Mouse (Mus musculus) liver, embryonic 16.5 days (tissue): ENCODE data around the gene Opn1sw. TPM values are rescaled to one million over a fixed set of nuclear protein-coding genes. Genes with fewer than 3 reads are reported as not detected.
"Not testable (repeated sequence)": the region's sequence is repeated elsewhere in the genome, so short reads cannot be mapped to it uniquely, and the experiment has no call there.

Experiments
- ATAC-seq: fragments of 200-750 bp; cut with Nextera tagmentation; 2 replicates; pipeline ENCODE4 v1.8.0; 2017; ENCODE audit warnings: low read depth, mild to moderate bottlenecking, moderate number of reproducible peaks, moderate library complexity
- H3K27ac ChIP-seq: fragments of 300-500 bp; sonication (generic); 2 replicates; pipeline ENCODE4 v1.5.1; 2014; ENCODE audit warnings: mild to moderate bottlenecking, low read length
- H3K27me3 ChIP-seq: fragments of 300-500 bp; sonication (generic); 2 replicates; pipeline ENCODE4 v1.6.1; 2014; ENCODE audit warnings: low read depth, low read length, mixed read lengths; ENCODE audit not compliant: control insufficient read depth, insufficient read depth
- H3K36me3 ChIP-seq: fragments of 300-500 bp; sonication (generic); 2 replicates; pipeline ENCODE4 v1.6.1; 2014; ENCODE audit warnings: mild to moderate bottlenecking; ENCODE audit not compliant: control insufficient read depth, insufficient read depth
- H3K4me1 ChIP-seq: fragments of 300-500 bp; sonication (generic); 2 replicates; pipeline ENCODE4 v1.6.1; 2014; ENCODE audit warnings: low read depth, low read length, mixed read lengths; ENCODE audit not compliant: control insufficient read depth
- H3K4me2 ChIP-seq: fragments of 300-500 bp; sonication (generic); 2 replicates; pipeline ENCODE4 v1.6.1; 2014; ENCODE audit warnings: low read depth, low read length, mixed read lengths
- H3K4me3 ChIP-seq: fragments of 300-500 bp; sonication (generic); 2 replicates; pipeline ENCODE4 v1.5.1; 2014; ENCODE audit warnings: low read depth, mild to moderate bottlenecking, low read length
- H3K9ac ChIP-seq: fragments of 300-500 bp; sonication (generic); 2 replicates; pipeline ENCODE4 v1.6.1; 2014; ENCODE audit warnings: low read depth, low read length
- H3K9me3 ChIP-seq: fragments of 300-500 bp; sonication (generic); replicated peaks from 2 replicates; pipeline ENCODE4 v1.6.1; 2016; ENCODE audit warnings: low read length; ENCODE audit not compliant: control insufficient read depth
- WGBS: fragments of 180-500 bp; shearing (Covaris S2); extraction: QIAGEN DNeasy Blood & Tissue Kit; methylation state at CpG from one replicate; pipeline ENCODE4 v1.1.7; 2014; ENCODE audit not compliant: insufficient replicate concordance; 5-methylcytosine and 5-hydroxymethylcytosine counted together
- polyA plus RNA-seq: library from polyadenylated mRNA; unstranded; fragments of >200 nt; fragmentation: Nextera tagmentation; extraction: Ambion mirVana; gene quantifications from 2 replicates; pipeline ENCODE4 v1.2.1, GENCODE M21; 2015

Gene Opn1sw
- polyA plus RNA-seq, 1 experiment from 2014 or later: 0.07 TPM

DNA sequence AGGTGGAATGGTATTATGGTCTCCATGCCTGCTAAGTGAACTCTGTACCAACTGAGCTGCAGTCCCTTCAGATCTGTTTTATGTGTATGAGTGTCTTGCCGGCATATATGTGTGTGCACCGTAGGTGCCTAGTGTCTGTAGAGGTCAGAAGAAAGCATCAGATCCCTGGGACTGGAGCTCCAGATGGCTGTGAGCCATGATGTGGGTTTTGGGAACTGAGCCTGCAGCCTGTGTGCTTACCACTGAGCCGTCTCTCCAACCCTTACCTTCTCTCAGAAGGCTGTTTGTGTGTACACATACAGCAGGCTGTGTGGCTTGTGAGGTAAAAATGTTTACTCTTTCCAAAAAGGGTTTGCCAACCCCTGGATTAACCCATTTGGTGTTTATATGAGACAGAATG lies 28.9 kb downstream of the Opn1sw start:
- Histone ChIP-seq H3K4me2 (no peak overlapping the region), H3K36me3 (peaks cover 9% of the 10 kb centered on the region), H3K4me3 (no peak overlapping the region), H3K9ac (no peak overlapping the region), H3K9me3 (no peaks in the 10 kb centered on the region), H3K27ac (no peak overlapping the region), H3K27me3 (no peaks in the 10 kb centered on the region), H3K4me1 (no peaks in the 10 kb centered on the region; the same call in 1 of the 2 replicates)
- ATAC-seq: no peak
- WGBS: 80% methylated on average over 3 of the region's 3 CpGs

DNA sequence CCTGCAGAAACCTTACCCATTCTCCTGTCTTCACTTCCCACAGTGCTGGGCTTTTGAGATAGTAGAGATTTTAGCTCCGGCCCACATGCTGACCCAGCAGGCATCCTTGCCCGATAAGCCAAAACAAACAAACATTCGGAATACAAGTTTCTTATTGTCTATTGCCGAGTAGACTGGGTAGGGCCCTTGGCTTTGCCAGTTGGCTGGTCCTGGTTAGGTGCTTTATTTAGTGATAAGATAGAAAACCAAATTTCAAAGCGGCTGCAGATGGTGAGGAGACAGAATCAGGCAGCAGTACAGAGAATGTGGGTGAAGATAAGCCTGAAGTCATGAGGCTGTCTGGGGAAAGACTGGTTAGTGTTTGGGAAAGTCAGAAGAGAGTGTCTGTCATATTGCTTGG lies 35.5 kb downstream of the Opn1sw start:
- peak; percentile 11; the same call in 1 of the 2 replicates for ATAC-seq
- Histone ChIP-seq H3K4me3 (no peak overlapping the region), H3K4me2 (peak overlapping the region; percentile 36), H3K36me3 (peaks cover 7% of the 10 kb centered on the region; the same call in 1 of the 2 replicates), H3K27me3 (no peaks in the 10 kb centered on the region), H3K27ac (no peak overlapping the region), H3K9ac (no peak overlapping the region), H3K4me1 (peaks cover 18% of the 10 kb centered on the region), H3K9me3 (no peaks in the 10 kb centered on the region)
- 19% methylated on average over 5 of the region's 5 CpGs for WGBS

DNA sequence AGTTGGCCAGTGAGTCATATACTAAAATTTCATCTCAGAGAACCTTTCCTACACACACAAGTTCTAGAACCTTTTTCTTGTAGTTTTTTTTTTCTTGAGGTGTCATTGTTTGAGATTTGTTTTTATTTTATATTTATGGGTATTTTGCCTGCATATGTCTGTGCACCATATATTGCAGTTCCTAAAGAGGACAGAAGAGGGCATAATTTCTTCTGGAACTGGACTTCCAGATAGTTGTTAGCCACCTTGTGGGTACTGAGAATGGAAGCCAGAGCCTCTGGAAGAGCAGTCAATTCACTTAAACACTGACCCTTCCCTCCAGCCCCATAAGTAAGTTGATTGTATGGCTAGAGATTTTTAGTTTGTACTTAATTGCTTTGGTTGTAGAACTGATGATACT lies 36.7 kb downstream of the Opn1sw start:
- Histone ChIP-seq H3K27me3 (no peaks in the 10 kb centered on the region), H3K9me3 (no peaks in the 10 kb centered on the region), H3K4me3 (no peak overlapping the region), H3K4me1 (peaks cover 22% of the 10 kb centered on the region), H3K9ac (no peak overlapping the region), H3K36me3 (peaks cover 2% of the 10 kb centered on the region; the same call in 1 of the 2 replicates), H3K27ac (no peak overlapping the region), H3K4me2 (no peak overlapping the region)
- no peak for ATAC-seq

DNA sequence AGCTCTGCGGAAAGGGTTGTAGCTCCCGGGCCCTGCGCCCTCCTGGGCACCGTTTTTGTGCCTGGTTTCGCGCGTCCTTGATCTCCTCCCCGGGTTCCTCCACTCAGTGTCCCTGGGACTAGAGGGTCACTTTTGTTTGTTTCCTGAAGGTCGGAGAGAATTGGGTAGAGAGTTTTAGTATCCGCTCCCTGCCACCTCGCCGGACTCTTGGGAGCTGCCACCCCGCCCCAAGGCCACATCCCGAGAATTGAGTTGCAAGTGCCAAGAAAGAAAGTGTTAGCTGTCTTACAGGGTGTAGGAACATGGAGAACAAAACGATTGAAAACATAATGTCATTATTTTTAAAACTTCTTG lies 39.9 kb downstream of the Opn1sw start:
- no peaks in the 10 kb centered on the region for H3K9me3 ChIP-seq
- H3K4me3 ChIP-seq: peak overlapping the region; percentile 90
- H3K36me3 ChIP-seq: no peaks in the 10 kb centered on the region
- peak overlapping the region; percentile 92 for H3K4me2 ChIP-seq
- WGBS: 0% methylated on average over 15 of the region's 15 CpGs
- H3K27ac ChIP-seq: peak overlapping the region; percentile 70
- H3K4me1 ChIP-seq: peaks cover 21% of the 10 kb centered on the region
- peak overlapping the region; percentile 87 for H3K9ac ChIP-seq
- peak; percentile 1 for ATAC-seq
- no peaks in the 10 kb centered on the region for H3K27me3 ChIP-seq

DNA sequence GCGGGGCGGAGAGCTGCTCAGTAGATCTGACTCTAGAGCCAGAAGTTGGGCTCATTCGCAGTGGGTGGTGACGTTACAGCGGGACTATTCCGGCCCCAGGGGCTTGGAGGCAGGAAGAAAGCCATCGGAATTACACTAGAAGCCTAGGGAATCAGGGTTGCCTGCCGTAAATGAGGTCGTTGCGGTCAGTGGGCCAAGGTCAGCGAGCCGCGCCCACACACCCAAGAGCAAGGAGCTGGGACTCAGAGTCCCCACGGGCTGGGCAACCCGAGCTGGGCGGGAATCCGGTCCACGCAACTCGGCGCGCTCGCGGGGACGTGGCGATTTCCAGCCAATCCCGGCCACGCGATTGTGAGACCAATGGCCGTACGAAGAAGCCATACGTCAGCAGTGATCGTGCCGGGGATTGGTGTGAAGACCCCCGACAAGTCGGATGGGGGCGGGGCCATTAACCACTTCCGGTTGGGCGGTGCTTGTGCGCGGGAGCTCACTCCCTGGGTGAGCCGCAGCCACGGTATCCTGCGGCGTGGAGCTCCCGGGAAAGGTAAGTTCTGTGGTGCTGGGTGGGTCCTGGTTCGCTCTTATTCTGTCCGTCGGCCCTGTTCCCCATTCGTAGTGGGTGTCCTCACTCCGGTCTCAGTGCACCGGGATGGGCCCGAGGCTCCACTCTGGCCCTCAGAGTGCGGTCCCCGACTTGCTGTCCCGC lies 40.5 kb downstream of the Opn1sw start, which contains the start of gene Calu:
Gene Calu, plus strand, starts transcription at position 405 of the 706 bp plus-strand sequence.
- peak within 1 kb of the TSS; percentile 92 for H3K4me2 ChIP-seq
- peak within 1 kb of the TSS; percentile 84 for H3K27ac ChIP-seq
- H3K4me3 ChIP-seq: peak within 1 kb of the TSS; percentile 90
- peak; percentile 97 for ATAC-seq
- no peaks in the 10 kb centered on the region for H3K27me3 ChIP-seq
- peaks cover 15% of the 10 kb centered on the region for H3K4me1 ChIP-seq
- under 1% methylated on average over 55 of the region's 55 CpGs for WGBS
- H3K36me3 ChIP-seq: no peaks in the 10 kb centered on the region
- peak within 1 kb of the TSS; percentile 87 for H3K9ac ChIP-seq
- no peaks in the 10 kb centered on the region for H3K9me3 ChIP-seq

DNA sequence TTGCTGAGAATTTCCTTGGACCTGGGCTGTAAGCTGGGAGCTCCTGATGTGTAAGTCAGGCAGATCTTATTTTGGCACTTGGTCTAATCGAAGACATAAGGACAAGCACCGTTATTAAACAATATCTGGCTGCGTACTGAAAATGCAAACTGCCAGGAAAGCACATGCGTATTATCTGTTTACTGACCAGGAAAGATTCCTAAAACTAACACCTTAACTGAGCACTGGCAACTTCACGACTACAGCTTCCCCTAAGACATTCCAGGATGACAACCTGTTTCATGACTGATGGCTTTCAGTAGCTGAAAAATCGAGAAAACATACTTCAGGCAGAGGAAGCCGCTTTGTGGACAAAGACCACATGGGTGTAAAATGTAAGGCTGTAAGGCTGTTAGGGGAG lies 41.1 kb downstream of the Opn1sw start:
- H3K4me1 ChIP-seq: peaks cover 11% of the 10 kb centered on the region
- no peak for ATAC-seq
- H3K4me2 ChIP-seq: peak overlapping the region; percentile 92
- H3K4me3 ChIP-seq: peak overlapping the region; percentile 90
- H3K27ac ChIP-seq: peak overlapping the region; percentile 84
- no peaks in the 10 kb centered on the region for H3K27me3 ChIP-seq
- peak overlapping the region; percentile 80 for H3K9ac ChIP-seq
- H3K36me3 ChIP-seq: no peaks in the 10 kb centered on the region
- 41% methylated on average over 7 of the region's 7 CpGs for WGBS
- H3K9me3 ChIP-seq: no peaks in the 10 kb centered on the region

DNA sequence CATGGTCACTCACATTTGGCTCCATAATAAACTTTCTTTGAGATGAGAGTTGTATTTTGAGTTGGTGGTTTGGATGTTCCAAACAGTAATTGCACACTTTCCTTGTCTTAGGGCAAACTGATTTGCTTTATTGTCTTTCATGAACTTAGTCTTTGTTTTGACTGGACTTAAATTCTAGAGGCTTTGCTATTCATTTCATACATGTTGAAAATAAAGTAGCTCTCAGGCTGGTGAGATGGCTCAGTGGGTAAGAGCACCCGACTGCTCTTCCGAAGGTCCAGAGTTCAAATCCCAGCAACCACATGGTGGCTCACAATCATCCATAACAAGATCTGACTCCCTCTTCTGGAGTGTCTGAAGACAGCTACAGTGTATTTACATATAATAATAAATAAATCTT lies 41.8 kb downstream of the Opn1sw start:
- not testable (repeated sequence) for H3K4me3 ChIP-seq, ATAC-seq, H3K9me3 ChIP-seq, H3K27me3 ChIP-seq, H3K4me2 ChIP-seq, H3K9ac ChIP-seq, H3K27ac ChIP-seq, H3K36me3 ChIP-seq
- WGBS: 84% methylated on average over 2 of the region's 2 CpGs
- H3K4me1 ChIP-seq: peaks cover 11% of the 10 kb centered on the region

DNA sequence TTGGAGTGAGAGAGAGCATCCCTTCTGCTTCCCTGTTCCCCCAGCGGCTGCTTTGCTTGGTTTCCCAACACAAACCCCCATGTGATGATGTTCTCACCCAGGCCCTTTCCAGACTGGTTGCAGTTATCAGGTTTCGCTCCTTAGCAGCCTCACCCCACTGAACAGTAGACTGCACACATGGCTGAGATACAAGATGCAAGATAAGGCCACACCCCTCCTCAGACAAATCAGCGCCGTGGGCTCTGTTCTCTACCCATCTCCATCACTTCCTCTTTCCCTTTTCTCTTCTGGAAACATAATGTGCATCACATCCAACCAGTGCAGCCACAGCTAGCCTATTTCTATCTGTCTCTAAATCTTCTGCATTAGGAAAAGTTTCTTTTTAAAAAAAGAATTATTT lies 58.8 kb downstream of the Opn1sw start:
- Histone ChIP-seq H3K36me3 (no peaks in the 10 kb centered on the region), H3K9me3 (no peaks in the 10 kb centered on the region), H3K4me2 (no peak overlapping the region), H3K9ac (no peak overlapping the region), H3K27ac (no peak overlapping the region), H3K27me3 (no peaks in the 10 kb centered on the region), H3K4me3 (no peak overlapping the region), H3K4me1 (no peaks in the 10 kb centered on the region)
- no peak for ATAC-seq
- 42% methylated on average over 4 of the region's 4 CpGs for WGBS

DNA sequence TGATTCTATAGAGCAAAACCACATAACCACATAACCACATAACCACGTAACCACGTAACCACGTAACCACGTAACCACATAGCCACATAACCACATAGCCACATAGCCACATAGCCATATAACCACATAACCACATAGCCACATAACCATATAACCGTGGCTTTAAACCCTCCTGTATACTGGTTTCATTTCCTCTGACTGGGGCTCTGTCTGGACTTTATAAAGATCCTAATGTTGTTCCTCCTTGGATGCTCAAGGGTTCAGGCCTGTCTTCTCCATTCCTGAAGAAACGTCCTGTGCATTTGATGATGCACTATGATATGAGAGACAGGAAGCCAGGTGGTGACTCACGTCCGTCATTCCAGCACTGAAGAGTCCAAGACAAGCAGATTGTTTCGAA lies 61.3 kb downstream of the Opn1sw start:
- Histone ChIP-seq H3K36me3 (no peaks in the 10 kb centered on the region), H3K4me1 (no peaks in the 10 kb centered on the region), H3K9ac (no peak overlapping the region), H3K27ac (no peak overlapping the region), H3K4me2 (no peak overlapping the region), H3K4me3 (no peak overlapping the region), H3K9me3 (no peaks in the 10 kb centered on the region), H3K27me3 (no peaks in the 10 kb centered on the region)
- no peak for ATAC-seq
- WGBS: 49% methylated on average over 9 of the region's 9 CpGs
